Mouse (Mus musculus) WW6 (cell line): ENCODE measurements around the gene Olfr48.

Source experiments
- DNase-seq: peaks from one replicate; pipeline ENCODE4 v3.0.0-alpha.2; 2013; ENCODE audit warnings: low read depth, low spot score

Olfr48 gene

GRCm38 (mm10) chr2:89848105-89848504, at the start of gene Olfr48:
Gene Olfr48 (minus strand): TSS chr2:89848205.
- DNase-seq, result no peak

DNA sequence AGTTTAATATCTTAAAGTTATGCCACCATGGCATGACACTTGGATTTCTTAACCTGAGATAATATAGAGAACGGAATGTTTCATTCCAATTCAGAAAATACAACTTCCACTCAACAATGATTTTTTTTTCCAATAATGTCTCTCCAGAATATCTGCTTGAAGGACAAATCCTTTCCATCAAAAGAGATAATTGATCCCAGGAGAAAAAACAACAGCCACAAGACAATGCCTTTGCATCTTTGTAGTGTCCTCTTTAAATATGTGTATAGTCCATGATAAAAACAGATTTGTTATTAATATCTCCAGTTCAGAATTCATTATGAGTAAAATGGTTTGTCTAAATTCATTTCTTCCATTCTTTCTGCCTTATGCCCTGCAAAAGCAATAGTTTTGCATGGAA, 30.1 kb upstream of the Olfr48 start, which contains the start of gene Olfr1257:
Gene Olfr1257 (plus strand): TSS at position 301 of the 400 bp plus-strand sequence.
- no peak for DNase-seq

DNA sequence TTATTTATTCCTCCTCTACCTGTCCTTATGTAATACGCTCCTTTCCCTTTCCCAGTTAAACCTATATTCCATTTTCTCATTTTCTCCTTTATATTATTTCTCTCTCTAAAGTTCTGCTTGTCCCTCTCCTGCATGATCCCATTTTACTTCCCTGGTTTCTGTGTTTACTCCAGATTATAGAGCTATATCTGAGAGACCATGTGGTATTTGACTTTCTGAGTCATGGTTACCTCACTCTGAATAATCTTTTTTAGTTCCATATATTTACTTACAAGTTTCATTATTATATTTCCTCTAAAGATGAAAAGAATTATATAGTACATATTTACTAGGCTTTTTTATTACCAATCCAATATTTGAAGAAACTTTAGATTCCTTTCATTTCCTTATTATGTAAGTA, 1.2 kb upstream of the Olfr48 start:
- DNase-seq, result no peak

DNA sequence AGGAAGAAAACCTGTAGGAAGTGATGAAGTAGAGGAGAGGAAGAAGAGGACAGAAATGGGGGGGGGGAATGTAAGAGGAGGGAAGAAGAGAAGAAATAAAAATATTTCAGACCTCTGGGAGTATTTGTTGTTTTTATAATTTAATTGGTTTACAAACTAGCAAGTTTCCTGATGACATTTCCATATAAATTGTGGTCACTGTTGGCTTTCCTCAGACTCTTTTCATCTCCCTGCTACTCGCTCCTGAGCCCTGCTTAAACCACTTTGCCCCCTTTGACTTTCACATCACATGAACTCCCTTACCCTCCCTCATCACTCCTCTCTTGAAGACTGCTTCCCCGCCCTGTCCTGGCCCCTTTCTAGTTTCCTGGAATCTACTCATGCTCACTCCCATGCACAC, 6.5 kb downstream of the Olfr48 start, which contains the start of gene Olfr1256:
Gene Olfr1256 (minus strand): TSS at position 101 of the 400 bp plus-strand sequence.
- DNase-seq, result no peak

DNA sequence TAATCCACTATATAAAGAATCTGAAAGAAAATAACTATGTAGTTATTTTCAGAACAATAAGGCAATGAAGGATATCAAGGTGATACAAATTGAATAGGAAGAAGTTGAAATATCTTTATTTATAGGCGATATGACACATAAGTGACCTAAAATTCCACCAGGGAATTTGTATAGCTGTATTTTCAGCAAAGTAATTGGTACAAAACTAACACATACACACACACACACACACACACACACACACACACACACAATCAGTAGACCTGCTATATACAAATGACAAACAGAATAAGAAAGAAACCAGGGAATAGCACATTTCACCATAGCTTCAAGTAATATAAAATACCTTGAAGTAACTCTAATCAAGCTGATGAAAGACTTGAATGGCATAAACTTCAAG, 27.8 kb downstream of the Olfr48 start:
- no peak for DNase-seq

DNA sequence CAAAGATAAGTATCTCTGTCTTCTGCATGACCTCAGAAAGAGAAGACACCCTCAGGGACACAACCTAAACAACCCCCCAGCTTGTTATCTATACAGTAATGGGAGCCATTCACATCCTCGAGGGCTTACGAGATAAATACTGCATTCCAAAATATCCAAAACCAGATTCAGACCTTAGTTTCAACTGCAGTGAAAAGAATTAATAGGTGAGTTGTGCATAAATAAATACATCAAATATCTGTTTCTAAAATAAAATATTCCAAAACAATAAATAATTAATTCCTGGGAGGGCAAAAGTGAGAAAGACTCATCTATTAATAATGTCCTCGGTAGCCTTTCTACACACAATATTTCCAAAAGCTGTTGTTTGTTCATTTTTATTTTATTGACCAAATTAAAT, 36.3 kb downstream of the Olfr48 start, which contains the start of gene Olfr1255:
Gene Olfr1255 (plus strand): TSS at position 301 of the 400 bp plus-strand sequence.
- DNase-seq, result no peak

- no peak for DNase-seq
Observed at GRCm38 (mm10) chr2:89810751-89811150, 37.3 kb downstream of the Olfr48 start.

DNA sequence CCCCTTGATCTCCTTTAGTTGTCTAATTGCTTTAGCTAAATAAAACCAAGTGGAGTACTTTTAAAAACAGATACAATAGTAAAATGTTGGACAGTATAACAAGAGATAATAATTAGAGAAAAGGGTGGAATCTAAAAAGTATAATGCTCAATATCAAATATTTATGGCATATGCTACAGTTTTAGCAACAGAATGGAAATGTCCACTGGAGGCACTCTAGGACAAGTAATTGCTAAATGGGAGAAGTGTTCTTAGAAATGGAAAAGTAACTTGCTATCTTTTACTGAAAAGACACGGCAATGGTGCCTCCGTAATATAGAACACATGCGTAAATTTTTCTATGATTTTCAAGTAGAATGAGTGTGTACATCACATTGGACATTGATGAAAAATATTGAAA, 48.4 kb downstream of the Olfr48 start:
- DNase-seq, result no peak

- DNase-seq, result no peak
Observed at GRCm38 (mm10) chr2:89793519-89793918, 54.5 kb downstream of the Olfr48 start, which contains the start of gene Olfr1254. Gene Olfr1254 (minus strand): TSS chr2:89793619.
